Mouse (Mus musculus): ENCODE results near the gene Fam198b. TPM values are rescaled to one million over a fixed set of nuclear protein-coding genes. Genes with fewer than 3 reads are reported as not detected.

Fam198b gene
- polyA plus RNA-seq, 1 experiment: 17.2 TPM

- peak; percentile 79 for DNase-seq (ENCODE audit: low read depth)
Measured at GRCm38 (mm10) chr3:79885686-79886356, 1.5 kb downstream of the Fam198b start.

- DNase-seq (ENCODE audit: low read depth): no peak
Measured at GRCm38 (mm10) chr3:79886357-79887091, 2.2 kb downstream of the Fam198b start.

- no peak for DNase-seq (ENCODE audit: low read depth)
Measured at GRCm38 (mm10) chr3:79887161-79887855, 3.0 kb downstream of the Fam198b start.

- no peak for DNase-seq (ENCODE audit: low read depth)
Measured at GRCm38 (mm10) chr3:79887966-79888365, 3.6 kb downstream of the Fam198b start.

GRCm38 (mm10) chr3:79897534-79898370 lies 13.4 kb downstream of the Fam198b start:
- DNase-seq (ENCODE audit: low read depth): peak; percentile 89

- DNase-seq (ENCODE audit: low read depth): no peak
Measured at GRCm38 (mm10) chr3:79898514-79898913, 14.2 kb downstream of the Fam198b start.

- DNase-seq (ENCODE audit: low read depth): no peak
Measured at GRCm38 (mm10) chr3:79899906-79900305, 15.6 kb downstream of the Fam198b start.

- no peak for DNase-seq (ENCODE audit: low read depth)
Measured at GRCm38 (mm10) chr3:79900502-79900901, 16.2 kb downstream of the Fam198b start.

GRCm38 (mm10) chr3:79901321-79901720 lies 17.0 kb downstream of the Fam198b start:
- no peak for DNase-seq (ENCODE audit: low read depth)

- no peak for DNase-seq (ENCODE audit: low read depth)
Measured at GRCm38 (mm10) chr3:79901734-79902133, 17.4 kb downstream of the Fam198b start.

GRCm38 (mm10) chr3:79903803-79904202 lies 19.5 kb downstream of the Fam198b start:
- DNase-seq (ENCODE audit: low read depth): no peak

GRCm38 (mm10) chr3:79904238-79904757 lies 20.0 kb downstream of the Fam198b start:
- DNase-seq (ENCODE audit: low read depth): no peak

GRCm38 (mm10) chr3:79905397-79905796 lies 21.1 kb downstream of the Fam198b start:
- DNase-seq (ENCODE audit: low read depth): no peak

- no peak for DNase-seq (ENCODE audit: low read depth)
Measured at GRCm38 (mm10) chr3:79906250-79907045, 22.1 kb downstream of the Fam198b start.

GRCm38 (mm10) chr3:79907223-79907622 lies 22.9 kb downstream of the Fam198b start:
- no peak for DNase-seq (ENCODE audit: low read depth)

- DNase-seq (ENCODE audit: low read depth): no peak
Measured at GRCm38 (mm10) chr3:79910375-79911141, 26.2 kb downstream of the Fam198b start.

- DNase-seq (ENCODE audit: low read depth): no peak
Measured at GRCm38 (mm10) chr3:79911166-79911565, 26.8 kb downstream of the Fam198b start.

GRCm38 (mm10) chr3:79914012-79914411 lies 29.7 kb downstream of the Fam198b start:
- DNase-seq (ENCODE audit: low read depth): no peak

GRCm38 (mm10) chr3:79916185-79916584 lies 31.9 kb downstream of the Fam198b start:
- DNase-seq (ENCODE audit: low read depth): no peak

GRCm38 (mm10) chr3:79918761-79919160 lies 34.4 kb downstream of the Fam198b start:
- DNase-seq (ENCODE audit: low read depth): no peak
